Mouse (Mus musculus): ENCODE data around the gene Tubgcp2. TPM values are rescaled to one million over a fixed set of nuclear protein-coding genes. Genes with fewer than 3 reads are reported as not detected.

The Tubgcp2 gene
- polyA plus RNA-seq, 1 experiment from 2014 or later, result 34.4 TPM

DNA sequence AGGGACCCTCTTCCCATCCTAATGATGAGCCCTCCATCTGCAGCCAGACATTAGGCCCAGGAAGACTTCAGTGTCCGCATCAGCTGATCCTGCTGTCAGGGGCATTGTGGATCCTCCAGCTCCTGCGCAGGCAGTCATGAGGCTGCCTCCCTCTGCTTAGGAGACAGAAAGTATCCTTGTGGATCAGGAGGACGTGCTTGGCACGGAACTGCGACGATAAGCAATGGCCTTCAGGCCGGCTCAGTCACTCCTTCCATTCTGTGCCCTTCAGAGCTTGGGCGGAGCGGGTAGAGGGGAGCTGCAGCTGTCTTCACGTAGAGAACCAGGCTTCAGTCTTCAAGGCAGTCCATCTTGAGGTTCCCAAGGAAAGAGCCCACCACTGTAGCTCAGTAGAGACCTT is 75.3 kb downstream of the Tubgcp2 start:
- Histone ChIP-seq H3K4me3 (replicated peaks; ENCODE audit: low read depth, low read length) (no peak overlapping the region), H3K4me1 (replicated peaks; ENCODE audit: insufficient read depth, low read length) (no peaks in the 10 kb centered on the region), H3K9me3 (replicated peaks; ENCODE audit: low read length) (no peaks in the 10 kb centered on the region), H3K27me3 (ENCODE audit: insufficient read depth, low read length) (no peaks in the 10 kb centered on the region), H3K4me2 (ENCODE audit: low read length) (no peak overlapping the region), H3K36me3 (ENCODE audit: insufficient read depth, low read length) (no peaks in the 10 kb centered on the region), H3K9ac (ENCODE audit: low read depth, low read length) (no peak overlapping the region), H3K27ac (no peak overlapping the region)
- no peak for TF ChIP-seq CTCF (IDR thresholded peaks at IDR 0.05; ENCODE audit: low read depth)
- 87% methylated on average over 10 of the region's 10 CpGs for WGBS
- DNase-seq (ENCODE audit: low spot score), result no peak
- no peak for ATAC-seq (replicated peaks; ENCODE audit: low FRiP score, low read depth)

DNA sequence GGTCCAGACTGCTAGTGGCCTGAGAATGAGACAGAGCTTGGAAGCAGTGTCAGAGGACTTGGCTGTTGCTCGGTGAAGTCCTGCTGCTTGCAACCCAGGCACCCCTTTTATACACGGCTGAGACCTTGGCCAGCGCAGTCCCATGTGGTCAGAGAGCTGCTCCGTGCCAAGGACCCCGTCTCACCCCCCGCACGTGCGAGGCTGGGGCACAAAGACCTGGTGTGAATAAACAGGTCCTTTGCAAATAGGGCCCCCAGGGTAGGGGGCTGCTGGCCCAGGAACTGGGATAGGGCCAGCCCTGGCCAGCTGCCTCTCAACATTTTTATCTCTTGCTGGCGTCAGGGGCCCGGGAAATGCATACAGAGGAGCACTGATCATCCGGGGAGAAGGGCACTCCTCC is 78.5 kb downstream of the Tubgcp2 start:
- H3K9ac ChIP-seq (ENCODE audit: low read depth, low read length), result no peak overlapping the region
- DNase-seq (ENCODE audit: low spot score), result no peak
- H3K36me3 ChIP-seq (ENCODE audit: insufficient read depth, low read length), result no peaks in the 10 kb centered on the region
- H3K9me3 ChIP-seq (replicated peaks; ENCODE audit: low read length), result no peaks in the 10 kb centered on the region
- no peaks in the 10 kb centered on the region for H3K4me1 ChIP-seq (replicated peaks; ENCODE audit: insufficient read depth, low read length)
- no peak overlapping the region for H3K27ac ChIP-seq
- no peak for TF ChIP-seq CTCF (IDR thresholded peaks at IDR 0.05; ENCODE audit: low read depth)
- no peak overlapping the region for H3K4me2 ChIP-seq (ENCODE audit: low read length)
- H3K27me3 ChIP-seq (ENCODE audit: insufficient read depth, low read length), result no peaks in the 10 kb centered on the region
- no peak overlapping the region for H3K4me3 ChIP-seq (replicated peaks; ENCODE audit: low read depth, low read length)
- no peak; the same call in 1 of the 2 replicates for ATAC-seq (replicated peaks; ENCODE audit: low FRiP score, low read depth)
- WGBS, result 39% methylated on average over 11 of the region's 11 CpGs

DNA sequence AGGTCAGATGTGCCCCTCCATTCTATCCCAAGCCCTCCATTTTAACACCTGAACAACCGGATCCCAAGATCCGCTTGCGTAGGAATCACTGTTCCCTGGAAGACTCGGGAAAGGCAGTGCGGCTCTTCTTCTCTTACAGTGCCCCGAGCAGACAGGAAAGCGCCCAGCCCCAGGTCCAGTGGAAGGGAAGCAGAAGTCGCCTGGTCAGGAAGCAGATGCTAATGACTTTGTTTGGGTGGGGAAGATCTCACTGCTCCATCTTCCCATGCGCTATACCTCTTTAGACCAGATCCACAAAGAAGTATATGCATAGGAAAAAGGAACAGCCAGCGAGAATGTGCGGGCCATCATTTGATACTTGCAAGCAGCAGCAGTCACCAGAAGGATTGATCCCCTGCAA is 79.0 kb downstream of the Tubgcp2 start:
- peak; percentile 32 for DNase-seq (ENCODE audit: low spot score)
- no peaks in the 10 kb centered on the region for H3K9me3 ChIP-seq (replicated peaks; ENCODE audit: low read length)
- no peaks in the 10 kb centered on the region for H3K36me3 ChIP-seq (ENCODE audit: insufficient read depth, low read length)
- H3K27ac ChIP-seq, result no peak overlapping the region
- H3K4me2 ChIP-seq (ENCODE audit: low read length), result no peak overlapping the region
- no peak for TF ChIP-seq CTCF (IDR thresholded peaks at IDR 0.05; ENCODE audit: low read depth)
- H3K9ac ChIP-seq (ENCODE audit: low read depth, low read length), result no peak overlapping the region
- H3K27me3 ChIP-seq (ENCODE audit: insufficient read depth, low read length), result no peaks in the 10 kb centered on the region
- no peaks in the 10 kb centered on the region for H3K4me1 ChIP-seq (replicated peaks; ENCODE audit: insufficient read depth, low read length)
- ATAC-seq (replicated peaks; ENCODE audit: low FRiP score, low read depth), result no peak
- WGBS, result 46% methylated on average over 11 of the region's 11 CpGs
- no peak overlapping the region for H3K4me3 ChIP-seq (replicated peaks; ENCODE audit: low read depth, low read length)

DNA sequence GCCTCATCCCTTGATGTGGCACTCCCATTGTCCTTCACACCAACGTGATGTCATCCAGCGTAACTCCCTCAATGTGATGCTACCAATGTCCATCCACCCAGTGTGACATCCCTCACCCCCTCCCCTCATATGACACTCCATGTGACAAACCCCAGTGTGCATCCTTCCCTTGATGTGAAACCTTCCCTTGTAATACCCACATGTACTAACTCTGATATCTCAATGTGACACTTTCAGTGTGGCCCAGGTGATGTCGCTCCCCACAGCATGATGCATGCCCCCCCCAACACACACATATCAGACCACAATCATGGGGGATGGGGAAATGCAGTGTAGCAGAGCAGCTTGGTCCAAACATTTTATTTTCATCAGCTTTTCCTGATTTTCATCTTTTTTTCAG is 79.8 kb downstream of the Tubgcp2 start:
- no peak overlapping the region for H3K27ac ChIP-seq
- no peak for DNase-seq (ENCODE audit: low spot score)
- 79% methylated on average over 3 of the region's 3 CpGs for WGBS
- no peak for TF ChIP-seq CTCF (IDR thresholded peaks at IDR 0.05; ENCODE audit: low read depth)
- H3K36me3 ChIP-seq (ENCODE audit: insufficient read depth, low read length), result no peaks in the 10 kb centered on the region
- H3K9ac ChIP-seq (ENCODE audit: low read depth, low read length), result no peak overlapping the region
- no peaks in the 10 kb centered on the region for H3K27me3 ChIP-seq (ENCODE audit: insufficient read depth, low read length)
- no peak overlapping the region for H3K4me2 ChIP-seq (ENCODE audit: low read length)
- no peaks in the 10 kb centered on the region for H3K4me1 ChIP-seq (replicated peaks; ENCODE audit: insufficient read depth, low read length)
- H3K9me3 ChIP-seq (replicated peaks; ENCODE audit: low read length), result no peaks in the 10 kb centered on the region
- no peak for ATAC-seq (replicated peaks; ENCODE audit: low FRiP score, low read depth)
- no peak overlapping the region for H3K4me3 ChIP-seq (replicated peaks; ENCODE audit: low read depth, low read length)

DNA sequence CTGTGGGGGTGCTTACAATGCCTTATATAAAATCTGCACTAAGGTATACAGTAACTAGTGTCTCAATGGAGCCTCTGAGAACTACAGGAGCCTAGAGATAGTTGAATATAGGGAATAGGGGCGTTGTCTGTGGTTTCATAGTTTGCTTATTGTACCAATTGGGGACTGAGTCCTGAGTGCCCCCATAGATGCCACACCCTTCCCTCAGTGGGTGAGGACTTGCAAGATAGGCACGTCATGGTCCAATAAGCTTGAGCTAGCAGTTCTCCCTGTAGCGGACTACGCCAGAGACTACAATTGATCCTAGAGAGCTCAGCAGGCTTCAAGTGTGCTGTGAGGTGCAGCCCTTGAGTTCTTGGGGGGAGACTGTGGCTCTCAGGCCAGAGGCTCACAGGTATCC is 81.0 kb downstream of the Tubgcp2 start:
- Histone ChIP-seq H3K4me3 (replicated peaks; ENCODE audit: low read depth, low read length) (no peak overlapping the region), H3K36me3 (ENCODE audit: insufficient read depth, low read length) (no peaks in the 10 kb centered on the region), H3K9ac (ENCODE audit: low read depth, low read length) (no peak overlapping the region), H3K4me2 (ENCODE audit: low read length) (no peak overlapping the region), H3K4me1 (replicated peaks; ENCODE audit: insufficient read depth, low read length) (no peaks in the 10 kb centered on the region), H3K9me3 (replicated peaks; ENCODE audit: low read length) (no peaks in the 10 kb centered on the region), H3K27ac (no peak overlapping the region), H3K27me3 (ENCODE audit: insufficient read depth, low read length) (no peaks in the 10 kb centered on the region)
- ATAC-seq (replicated peaks; ENCODE audit: low FRiP score, low read depth), result no peak
- WGBS, result 68% methylated on average over 4 of the region's 4 CpGs
- no peak for TF ChIP-seq CTCF (IDR thresholded peaks at IDR 0.05; ENCODE audit: low read depth)
- no peak for DNase-seq (ENCODE audit: low spot score)

- H3K4me3 ChIP-seq (replicated peaks; ENCODE audit: low read depth, low read length), result no peak overlapping the region
- no peaks in the 10 kb centered on the region for H3K36me3 ChIP-seq (ENCODE audit: insufficient read depth, low read length)
- no peaks in the 10 kb centered on the region for H3K4me1 ChIP-seq (replicated peaks; ENCODE audit: insufficient read depth, low read length)
- no peak overlapping the region for H3K9ac ChIP-seq (ENCODE audit: low read depth, low read length)
- 0 out of 2 replicates have a peak, but pooled peaks cover under 1% of the 10 kb centered on the region for H3K27me3 ChIP-seq (ENCODE audit: insufficient read depth, low read length)
- H3K4me2 ChIP-seq (ENCODE audit: low read length), result no peak overlapping the region
- WGBS, result 71% methylated on average over 6 of the region's 6 CpGs
- DNase-seq (ENCODE audit: low spot score), result no peak
- no peak overlapping the region for H3K27ac ChIP-seq
- H3K9me3 ChIP-seq (replicated peaks; ENCODE audit: low read length), result no peaks in the 10 kb centered on the region
- ATAC-seq (replicated peaks; ENCODE audit: low FRiP score, low read depth), result no peak
- no peak for TF ChIP-seq CTCF (IDR thresholded peaks at IDR 0.05; ENCODE audit: low read depth)
These were observed 84.4 kb downstream of the Tubgcp2 start for GRCm38 (mm10) chr7:139951991-139952633.

GRCm38 (mm10) chr7:139951079-139951478 is 85.4 kb downstream of the Tubgcp2 start:
- WGBS, result 5% methylated on average over 14 of the region's 16 CpGs
- Histone ChIP-seq H3K9ac (ENCODE audit: low read depth, low read length) (peak overlapping the region; percentile 59; the same call in 1 of the 2 replicates), H3K27ac (peak overlapping the region; percentile 76), H3K4me2 (ENCODE audit: low read length) (peak overlapping the region; percentile 88), H3K4me3 (replicated peaks; ENCODE audit: low read depth, low read length) (peak overlapping the region; percentile 47), H3K27me3 (ENCODE audit: insufficient read depth, low read length) (0 out of 2 replicates have a peak, but pooled peaks cover 5% of the 10 kb centered on the region), H3K4me1 (replicated peaks; ENCODE audit: insufficient read depth, low read length) (no peaks in the 10 kb centered on the region), H3K36me3 (ENCODE audit: insufficient read depth, low read length) (no peaks in the 10 kb centered on the region), H3K9me3 (replicated peaks; ENCODE audit: low read length) (no peaks in the 10 kb centered on the region)
- TF ChIP-seq CTCF (IDR thresholded peaks at IDR 0.05; ENCODE audit: low read depth), result no peak
- peak; percentile 65 for DNase-seq (ENCODE audit: low spot score)
- 0 out of 2 replicates have a peak, but pooled peaks have one; percentile 19 for ATAC-seq (replicated peaks; ENCODE audit: low FRiP score, low read depth)

Measured in kidney, postnatal 0 days (tissue).